Mouse (Mus musculus) olfactory bulb, adult 2 months (tissue): ENCODE measurements around the gene Fndc3a.

Experiments
- CTCF ChIP-seq: fragments of 200-500 bp; IDR thresholded peaks from 2 replicates; pipeline ENCODE4 v1.5.1; 2012; ENCODE audit warnings: low read depth, mild to moderate bottlenecking, low read length, moderate library complexity; ENCODE audit not compliant: insufficient read depth
- POLR2A ChIP-seq: fragments of 200-500 bp; IDR thresholded peaks from 2 replicates; pipeline ENCODE4 v1.6.1; 2012; ENCODE audit warnings: mild to moderate bottlenecking, low read depth, low read length, moderate library complexity; ENCODE audit not compliant: insufficient read depth

- TF ChIP-seq CTCF (no peak), POLR2A (no peak)
These were observed 151.0 kb downstream of the Fndc3a start for GRCm38 (mm10) chr14:72558795-72559194.
